Mouse (Mus musculus) olfactory bulb, adult 2 months (tissue): ENCODE measurements around the gene Kcnk12.

Source experiments
- CTCF ChIP-seq: fragments of 200-500 bp; IDR thresholded peaks from 2 replicates; pipeline ENCODE4 v1.5.1; 2012; ENCODE audit warnings: low read depth, mild to moderate bottlenecking, low read length, moderate library complexity; ENCODE audit not compliant: insufficient read depth
- POLR2A ChIP-seq: fragments of 200-500 bp; IDR thresholded peaks from 2 replicates; pipeline ENCODE4 v1.6.1; 2012; ENCODE audit warnings: mild to moderate bottlenecking, low read depth, low read length, moderate library complexity; ENCODE audit not compliant: insufficient read depth

DNA sequence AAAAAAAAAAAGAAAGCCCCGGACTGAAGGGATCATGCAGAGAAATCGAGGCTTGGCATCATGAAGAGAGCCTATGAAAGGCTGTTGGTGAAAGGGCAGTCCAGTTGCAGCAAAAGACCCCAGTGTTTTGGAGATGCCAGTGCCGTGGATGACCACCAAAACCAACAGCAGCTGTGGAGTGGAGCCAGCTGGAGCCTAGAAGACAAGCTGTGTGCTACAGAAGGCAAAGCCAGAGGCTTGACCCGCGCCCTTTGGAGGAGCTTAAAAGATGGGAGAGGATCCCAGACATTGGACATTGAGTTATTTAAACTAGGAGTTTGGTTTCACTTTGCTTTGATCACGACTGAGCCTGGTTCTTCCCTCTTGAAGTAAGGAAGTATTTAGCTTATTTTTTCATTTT, 9.6 kb downstream of the Kcnk12 start:
- TF ChIP-seq POLR2A = no peak
- TF ChIP-seq CTCF = no peak
